Mouse (Mus musculus) adrenal gland (tissue): ENCODE data around the gene Clec12a.
"Not testable (repeated sequence)": the region's sequence is repeated elsewhere in the genome, so short reads cannot be mapped to it uniquely, and the experiment has no call there.

Source experiments
- intact Hi-C: fragments of 180-260 bp; cut with DNase I; formaldehyde crosslinking; loops from one replicate; pipeline ENCODE4 v1.15.1; 2025
- long read RNA-seq, 2 experiments: library from polyadenylated mRNA; unstranded; transcript quantifications; one replicate each; pipeline ENCODE4 v2.0.0; 2020; ENCODE audit warnings: borderline replicate concordance in 1 of 2; ENCODE audit not compliant: insufficient replicate concordance in 1 of 2

Clec12a gene
- long read RNA-seq, experiment 1, partial matches to known transcripts: 1 of 2 reads
- long read RNA-seq, experiment 1, other reads (novel, unspliced or antisense): 0 of 2 reads
- long read RNA-seq, experiment 2, partial matches to known transcripts: 1 of 2 reads
- long read RNA-seq, experiment 2, other reads (novel, unspliced or antisense): 0 of 2 reads

DNA sequence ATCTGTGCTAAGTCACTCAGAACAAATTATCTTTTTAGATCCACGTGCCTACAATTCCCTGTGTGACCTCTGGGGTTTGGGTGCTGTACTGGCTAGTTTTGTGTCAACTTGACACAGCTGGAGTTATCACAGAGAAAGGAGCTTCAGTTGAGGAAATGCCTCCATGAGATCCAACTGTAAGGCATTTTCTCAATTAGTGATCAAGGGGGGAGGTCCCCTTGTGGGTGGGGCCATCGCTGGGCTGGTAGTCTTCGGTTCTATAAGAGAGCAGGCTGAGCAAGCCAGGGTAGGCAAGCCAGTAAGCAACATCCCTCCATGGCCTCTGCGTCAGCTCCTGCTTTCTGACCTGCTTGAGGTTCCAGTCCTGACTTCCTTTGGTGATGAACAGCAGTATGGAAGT, at the start of gene Clec12a:
Gene Clec12a (plus strand): TSS at position 301 of the 400 bp plus-strand sequence.
- intact Hi-C loops: not testable (repeated sequence)

DNA sequence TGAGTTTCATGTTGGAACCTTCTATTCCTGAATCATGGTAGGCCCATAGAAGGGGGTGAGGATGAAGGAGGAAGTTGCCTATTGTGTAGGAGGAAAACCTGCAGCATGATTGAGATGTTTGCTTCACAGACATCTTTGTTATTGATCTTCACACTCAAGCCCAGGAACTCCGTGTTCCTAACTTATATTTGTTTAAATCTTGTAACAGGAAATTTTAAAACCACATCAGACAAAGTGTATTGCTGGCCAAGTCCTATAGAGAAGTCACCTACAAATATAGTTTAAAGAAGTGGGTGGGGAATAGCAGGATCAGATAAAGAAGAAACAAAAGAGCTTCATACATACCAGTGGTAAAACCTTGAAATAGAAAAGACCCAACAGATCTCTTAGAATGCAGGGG, 38.3 kb upstream of the Clec12a start:
- intact Hi-C loops: no loop called here

DNA sequence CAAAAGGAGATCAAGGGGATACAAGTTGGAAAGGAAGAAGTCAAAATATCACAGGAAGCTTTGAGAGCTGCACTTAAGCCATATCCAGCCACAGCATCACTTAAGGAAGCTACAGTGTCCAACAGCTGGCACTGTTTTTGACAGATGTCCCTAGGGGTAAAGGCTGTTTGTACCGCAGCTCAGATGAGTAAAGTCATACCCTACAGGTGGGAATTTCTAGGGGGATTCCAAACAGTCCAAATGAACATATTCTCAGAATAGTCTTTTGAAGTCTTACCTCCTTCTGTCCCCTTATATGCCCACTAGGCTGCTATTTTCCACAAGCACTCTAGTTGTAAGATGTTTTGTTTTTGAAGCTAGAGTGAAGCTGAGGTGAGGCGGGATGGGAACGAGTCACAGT, 30.0 kb upstream of the Clec12a start:
- intact Hi-C loops: no loop called here

DNA sequence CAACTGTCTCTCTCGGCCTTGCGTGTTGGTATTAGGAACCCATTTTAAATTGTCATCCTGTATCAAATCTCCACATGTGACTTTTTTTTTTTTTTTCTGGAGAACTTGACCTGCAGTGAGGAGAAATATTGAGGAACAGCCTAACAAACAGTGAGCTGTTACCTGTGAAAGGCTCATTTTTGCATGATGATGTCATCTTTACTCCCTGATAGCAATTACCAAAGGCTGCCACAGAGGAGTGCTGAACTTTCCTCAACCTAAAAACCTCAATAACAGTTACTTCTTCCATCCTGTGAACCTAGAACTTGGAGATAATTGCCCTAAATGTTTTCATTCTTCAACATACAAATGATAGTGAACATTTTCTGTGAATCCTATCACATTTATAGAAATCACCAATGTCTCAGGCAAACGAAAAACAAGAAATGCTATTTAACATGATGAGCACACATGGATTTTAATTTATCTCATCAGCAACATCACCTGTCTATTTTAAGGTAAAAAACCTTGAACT, 27.8 kb upstream of the Clec12a start:
- intact Hi-C loops: no loop called here

DNA sequence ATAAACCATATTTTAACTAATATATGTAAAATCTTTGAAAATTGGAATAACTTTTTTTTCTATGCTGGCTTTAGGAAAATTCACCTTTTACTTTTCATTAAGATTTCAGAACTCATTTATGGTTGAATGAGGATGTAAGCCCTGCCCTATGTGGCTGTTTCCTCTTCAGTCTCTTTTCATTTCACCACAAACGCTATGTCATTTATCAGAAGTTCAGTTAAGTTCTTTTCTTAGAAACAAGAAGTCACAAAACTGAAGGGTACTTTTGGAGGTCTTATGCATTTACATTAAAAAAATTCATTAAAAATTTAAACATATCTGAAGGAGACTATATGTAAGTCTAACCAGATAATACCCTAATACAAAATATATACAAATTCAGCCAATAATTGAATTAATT, 26.8 kb upstream of the Clec12a start:
- intact Hi-C loops: no loop called here

DNA sequence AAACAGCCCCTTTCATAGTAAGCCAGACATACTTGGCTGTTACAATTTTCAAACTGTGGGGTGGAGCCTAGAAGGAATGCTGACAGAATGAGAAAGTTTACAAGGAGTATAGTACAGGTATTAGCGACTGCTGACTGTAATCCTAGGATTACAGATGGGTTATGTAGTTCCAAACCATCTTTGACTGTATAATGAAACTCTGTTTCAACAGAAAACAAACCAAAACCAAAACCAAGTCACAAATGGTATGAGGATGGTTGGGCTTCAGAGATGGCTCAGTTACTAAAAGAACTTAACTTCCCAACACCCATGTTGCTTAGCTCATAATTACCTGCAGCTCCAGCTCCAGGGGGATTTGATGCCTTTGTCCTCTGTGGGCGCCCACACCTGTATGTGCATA, 26.0 kb upstream of the Clec12a start:
- intact Hi-C loops: no loop called here

DNA sequence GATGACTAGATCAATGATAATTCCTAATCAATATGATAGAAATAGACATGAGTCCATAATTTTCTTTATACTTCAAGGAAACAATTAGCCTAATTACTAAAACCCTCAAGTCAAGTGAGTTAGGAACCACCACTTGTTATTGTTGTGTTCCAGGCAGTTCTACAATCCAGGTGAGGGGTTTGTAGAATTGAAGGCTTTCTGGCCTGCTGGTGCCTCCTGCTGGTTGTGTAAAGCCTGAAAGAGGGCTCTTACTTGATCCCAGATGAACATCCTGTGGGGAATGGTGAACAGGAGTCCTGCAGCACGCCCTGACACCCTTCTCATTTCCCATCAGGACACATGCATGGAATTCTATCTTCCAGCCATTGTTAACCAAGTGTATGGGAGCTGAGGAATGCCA, 24.1 kb upstream of the Clec12a start:
- intact Hi-C loops: no loop called here

DNA sequence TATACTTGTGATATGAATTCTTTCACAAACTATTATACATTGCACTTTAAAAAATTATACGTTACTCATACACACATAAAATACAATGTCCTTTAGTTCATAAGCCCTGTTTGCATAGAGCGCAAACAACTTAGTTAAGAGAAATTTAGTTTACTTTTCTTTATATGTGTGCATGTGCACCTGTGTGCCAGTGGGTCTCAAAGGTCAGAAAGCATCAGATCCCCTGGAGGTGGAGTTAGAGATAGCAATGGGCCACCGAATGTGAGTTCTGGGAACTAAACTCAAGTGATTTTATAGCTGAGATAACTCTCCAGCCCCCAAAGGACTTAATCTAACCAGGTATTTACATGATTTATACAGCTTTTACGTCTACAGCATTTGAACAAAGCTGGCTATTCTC, 23.2 kb upstream of the Clec12a start:
- intact Hi-C loops: no loop called here

DNA sequence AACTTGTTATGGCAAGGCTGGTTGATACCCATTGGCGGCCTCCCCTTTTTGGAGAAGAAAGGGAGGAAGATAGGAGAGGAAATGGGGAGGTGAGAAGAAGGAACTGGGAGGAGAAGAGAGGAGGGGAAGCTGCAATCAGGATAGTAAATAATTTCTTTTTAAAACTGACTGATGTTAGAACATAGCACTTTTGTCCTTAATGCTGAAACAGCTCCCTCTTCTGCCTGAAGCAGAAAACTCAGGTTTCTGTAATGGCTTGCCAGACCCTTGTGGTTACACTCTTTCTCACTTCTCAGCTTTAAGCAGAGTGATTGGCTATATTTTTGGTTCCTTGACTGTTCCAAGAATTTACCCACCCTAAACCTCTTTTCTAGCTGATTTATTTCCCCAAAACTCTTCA, 16.5 kb upstream of the Clec12a start:
- intact Hi-C loops: no loop called here

DNA sequence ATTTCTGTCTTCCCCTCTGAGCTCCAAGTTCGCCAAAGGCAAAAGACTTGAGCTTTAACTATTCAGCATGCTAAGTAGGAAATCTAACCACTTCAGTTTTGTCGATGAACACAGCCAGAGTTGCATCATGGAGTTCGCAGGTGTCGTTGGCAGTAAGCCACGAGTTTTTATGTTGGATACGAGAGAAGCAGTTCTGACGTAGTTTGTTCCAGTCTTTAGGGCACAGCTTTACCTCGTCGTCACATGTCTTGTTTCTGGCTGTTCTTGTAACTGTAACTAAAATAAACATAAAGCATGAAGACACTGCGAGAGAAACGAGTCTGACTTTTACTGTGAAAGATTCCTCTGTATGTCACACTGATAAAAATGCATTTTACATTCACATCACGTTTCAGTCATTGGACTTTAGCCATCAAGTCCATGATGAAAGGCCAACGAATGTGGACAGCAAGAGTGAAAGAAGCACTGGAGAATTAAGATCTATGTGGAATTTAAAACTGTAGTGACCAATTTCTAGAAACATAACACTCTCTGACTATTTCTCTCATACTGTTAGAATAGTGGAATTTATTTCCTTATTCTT, 15.8 kb upstream of the Clec12a start:
- intact Hi-C loops: no loop called here

DNA sequence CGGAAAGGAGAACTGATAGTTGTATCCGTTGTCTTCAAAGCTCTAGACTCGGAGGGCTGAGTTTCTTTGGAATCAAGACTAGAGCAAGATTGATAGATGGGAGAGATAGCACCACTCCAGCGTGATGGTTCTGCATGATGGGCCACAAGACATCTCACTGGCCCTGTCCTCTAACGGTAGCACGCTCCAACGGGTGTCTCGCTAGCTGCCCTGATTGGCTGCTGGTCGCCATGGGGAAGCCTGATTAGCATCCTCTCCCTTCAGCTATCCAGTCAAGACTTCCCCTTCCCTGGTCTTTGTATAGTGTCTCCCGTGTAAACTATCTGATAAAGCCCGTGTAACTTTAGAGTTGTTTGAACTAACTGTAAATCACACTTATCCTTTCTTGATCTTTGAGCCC, 10.9 kb upstream of the Clec12a start, which contains the start of gene 4922502D21Rik:
Gene 4922502D21Rik (minus strand): TSS at position 187 of the 400 bp plus-strand sequence.
- intact Hi-C loops: no loop called here

DNA sequence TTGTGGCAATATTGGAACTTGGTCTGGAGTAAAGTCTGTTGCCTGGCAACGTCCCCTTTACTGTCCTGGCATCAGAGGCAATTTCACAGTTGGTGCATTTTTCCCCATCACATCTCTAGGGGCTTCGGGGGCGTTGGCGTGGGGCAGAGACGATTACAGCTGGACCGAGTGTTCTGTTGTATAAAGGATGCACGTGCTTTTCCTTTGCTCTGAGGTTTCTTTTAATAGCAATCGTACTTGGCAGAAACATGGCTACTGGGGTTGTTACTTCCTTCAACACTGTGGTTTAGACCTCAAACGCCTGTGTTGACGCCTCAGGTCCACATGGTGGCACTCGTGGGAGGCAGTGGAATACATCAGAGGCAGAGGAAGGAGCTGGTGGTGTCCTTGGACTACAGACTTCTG, 8.8 kb upstream of the Clec12a start:
- intact Hi-C loops: no loop called here

DNA sequence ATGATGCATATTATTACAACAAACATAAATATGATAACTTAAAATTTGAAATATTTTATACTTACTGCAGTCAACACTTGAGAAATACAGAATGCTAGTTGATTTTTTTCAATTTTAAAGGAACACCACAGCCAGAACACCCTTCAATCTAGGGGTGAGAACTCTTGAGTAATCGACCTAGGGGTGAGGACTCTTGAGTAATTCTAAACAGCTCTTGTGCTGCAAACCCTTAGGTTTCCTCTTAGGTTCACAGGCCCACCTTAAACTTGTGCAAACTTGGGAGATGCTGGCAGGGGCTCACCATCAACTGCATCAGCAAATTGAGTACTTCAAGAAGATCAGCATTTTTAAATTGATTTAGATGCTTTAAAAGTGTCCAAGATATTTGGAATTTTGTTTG, 4.7 kb upstream of the Clec12a start:
- intact Hi-C loops: no loop called here

DNA sequence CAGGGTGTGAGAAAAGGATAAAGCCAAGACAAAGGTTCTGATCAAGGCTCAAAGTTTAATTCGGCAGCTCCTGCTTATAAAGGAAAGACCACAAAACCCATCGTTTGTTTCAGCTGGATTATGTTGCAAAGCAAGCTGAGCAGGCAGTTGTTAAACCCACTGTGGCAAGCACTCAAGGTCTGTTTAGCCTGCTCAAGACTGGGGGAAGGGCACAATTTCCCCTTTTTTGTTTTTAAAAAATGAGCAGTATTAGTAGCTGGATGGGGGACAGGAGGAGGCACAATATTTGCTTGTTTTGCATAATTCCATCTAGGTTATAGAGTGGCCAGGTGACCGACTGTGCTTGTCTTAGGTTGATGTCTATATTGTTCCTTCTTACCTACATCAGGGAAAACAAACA, 1.9 kb downstream of the Clec12a start:
- intact Hi-C loops: no loop called here

DNA sequence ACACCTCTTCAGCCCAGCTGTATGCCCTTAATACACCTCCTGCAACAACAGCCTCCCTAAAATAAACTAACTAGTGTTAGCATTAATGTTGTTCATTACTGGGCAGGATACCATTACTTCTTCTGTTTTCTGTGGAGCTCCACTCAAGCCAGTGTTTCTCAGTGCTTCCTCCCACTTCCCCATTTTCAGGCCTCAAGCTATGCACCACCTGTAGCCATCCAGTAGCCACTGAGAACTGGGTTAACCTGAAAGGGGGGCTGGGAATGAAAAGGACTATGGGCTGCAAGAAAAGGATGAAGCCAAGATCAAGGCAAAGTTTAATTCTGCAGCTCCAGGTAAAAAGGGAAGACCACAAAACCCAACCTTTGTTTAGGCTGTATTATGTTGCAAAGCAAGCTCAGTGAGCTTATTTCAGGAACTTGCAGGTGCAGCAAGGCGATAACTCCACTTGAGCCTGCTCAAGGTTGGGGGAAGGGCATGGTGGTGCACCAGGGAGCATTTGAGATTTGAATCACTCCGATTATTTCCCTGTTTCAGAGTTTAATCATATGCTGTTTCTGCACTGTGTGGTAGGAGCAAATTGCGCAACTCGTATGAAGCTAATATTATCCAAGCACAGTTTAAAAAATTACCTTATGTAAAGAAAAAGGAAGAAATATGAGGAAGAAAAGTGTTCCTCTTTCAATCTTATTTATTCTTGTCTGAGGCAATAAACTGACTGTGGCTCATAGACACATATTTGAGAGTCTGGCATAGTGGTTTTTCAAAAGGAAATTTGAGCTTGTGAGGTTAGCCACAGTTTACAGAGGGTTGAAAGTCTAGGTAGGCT, 7.2 kb downstream of the Clec12a start:
- intact Hi-C loops: no loop called here

DNA sequence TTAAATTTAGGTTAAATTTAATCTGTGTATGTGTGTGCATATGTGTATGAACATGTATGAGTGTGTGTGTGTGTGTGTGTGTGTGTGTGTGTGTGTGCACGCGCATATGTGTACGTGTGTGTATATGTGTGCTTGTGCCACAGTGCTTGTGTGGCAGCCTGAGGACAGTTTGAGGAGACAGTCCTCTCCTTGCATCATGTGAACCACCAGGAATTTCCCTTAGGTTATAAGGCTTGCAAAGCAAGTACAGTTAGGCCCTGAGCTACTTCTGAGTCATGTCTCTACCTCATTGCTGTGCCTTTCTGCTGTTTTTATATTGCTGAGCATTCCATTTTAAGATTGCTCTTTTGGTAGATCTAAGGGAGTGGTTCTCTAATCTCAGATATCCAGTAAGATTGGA, 8.6 kb downstream of the Clec12a start:
- intact Hi-C loops: no loop called here

DNA sequence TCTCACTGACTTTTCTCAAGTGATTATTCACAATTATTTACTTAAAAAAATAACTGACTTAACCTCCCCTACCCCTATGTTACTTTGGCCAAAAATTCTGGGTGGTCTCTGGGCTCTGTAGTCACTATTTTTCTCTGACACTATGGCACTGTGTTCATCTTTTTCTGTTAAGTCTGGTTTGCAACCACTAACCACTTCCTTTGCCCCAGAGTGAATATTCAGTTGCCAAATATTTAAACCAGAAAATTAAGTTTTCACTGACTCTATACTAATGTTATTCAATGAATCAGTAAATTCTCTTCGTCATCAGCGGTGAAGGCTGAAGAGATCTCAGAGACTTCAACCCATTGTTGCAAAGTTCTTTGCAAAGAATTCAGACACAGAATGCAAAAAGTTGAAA, 13.3 kb downstream of the Clec12a start:
- intact Hi-C loops: no loop called here

DNA sequence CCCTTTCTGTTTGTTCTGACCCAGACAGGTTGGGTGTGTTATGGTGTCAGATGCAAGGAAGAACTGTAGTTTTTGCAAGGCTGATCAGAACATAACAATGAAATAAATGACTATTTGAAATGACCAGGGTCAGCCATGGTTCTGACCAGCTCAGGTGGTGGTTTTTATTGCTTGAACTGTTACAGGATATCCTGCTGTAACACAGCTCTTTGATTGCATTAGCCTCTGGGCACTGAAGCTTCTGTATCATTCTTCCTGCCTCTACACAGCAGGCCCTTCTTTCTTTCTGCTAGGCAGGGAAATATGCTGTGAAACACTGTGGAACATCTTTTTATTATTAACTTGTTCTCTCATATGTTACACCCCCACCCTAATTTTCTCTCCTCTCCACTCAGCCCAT, 13.9 kb downstream of the Clec12a start:
- intact Hi-C loops: no loop called here

DNA sequence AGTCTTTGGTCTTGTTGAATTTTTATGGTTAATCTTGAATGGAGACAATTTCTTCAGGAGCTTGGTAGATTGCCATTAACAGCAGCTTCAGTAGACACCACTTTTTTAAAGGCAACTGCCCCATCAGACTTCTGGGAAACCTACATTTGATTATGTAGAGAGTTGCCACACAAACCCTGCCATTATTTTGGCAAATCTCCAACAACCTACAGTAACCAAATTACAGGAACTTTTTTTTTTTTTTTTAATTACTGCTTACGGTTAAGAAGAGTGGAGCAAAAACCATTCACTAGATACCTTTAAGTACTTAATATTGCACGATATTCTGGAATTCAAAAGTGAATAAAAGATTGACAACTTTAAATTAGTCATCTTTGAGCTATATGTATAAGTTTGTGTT, 17.0 kb downstream of the Clec12a start:
- intact Hi-C loops: no loop called here

DNA sequence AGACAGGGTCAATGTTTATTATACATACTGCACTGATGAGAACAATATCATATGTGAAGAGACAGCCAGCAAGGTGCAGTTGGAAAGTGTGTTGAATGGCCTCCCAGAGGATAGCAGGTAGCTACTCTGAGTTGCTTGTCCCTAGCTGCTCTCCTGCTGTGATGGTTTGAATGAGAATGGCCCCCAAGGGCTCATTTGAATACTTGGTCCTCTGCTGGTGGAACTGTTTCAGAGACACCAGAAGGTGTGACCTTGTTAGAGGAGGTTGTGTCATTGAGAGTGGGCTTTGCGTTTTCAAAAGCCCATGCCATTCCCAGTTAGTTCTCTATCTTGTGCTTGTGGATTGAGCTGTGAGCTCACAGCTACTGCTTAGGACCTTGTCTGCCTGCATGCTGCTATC, 21.5 kb downstream of the Clec12a start:
- intact Hi-C loops: loop anchor here (10.0 kb wide), 1 partner anchor 509 kb away; no protein-coding TSS in a partner anchor

DNA sequence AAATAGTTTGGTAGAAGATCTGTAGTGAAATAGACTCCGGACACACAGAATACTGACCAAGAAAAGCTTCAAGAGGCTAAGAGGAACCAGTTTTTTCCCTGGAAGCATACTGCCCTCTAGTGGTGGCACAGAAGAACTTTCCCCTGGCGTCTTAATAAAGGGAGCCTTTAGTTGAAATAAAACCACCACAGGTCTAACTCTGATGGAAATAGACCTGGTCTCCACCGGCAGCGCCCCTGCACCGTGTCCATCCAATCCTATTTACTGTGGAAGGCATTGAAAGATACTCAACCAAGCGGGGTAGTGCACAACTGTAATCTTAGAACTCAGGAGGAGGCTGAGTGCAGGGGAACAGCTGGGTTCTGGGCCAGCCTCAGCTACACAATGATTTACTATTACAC, 23.5 kb downstream of the Clec12a start:
- intact Hi-C loops: loop anchor here (5.0 to 10.0 kb wide), 2 partner anchors 99 to 511 kb away; no protein-coding TSS in a partner anchor
